Mouse (Mus musculus) heart, embryonic 12.5 days (tissue): ENCODE results near the gene Stat5b. TPM values are rescaled to one million over a fixed set of nuclear protein-coding genes. Genes with fewer than 3 reads are reported as not detected.
A peak's percentile ranks its signal among the peaks of the same experiment; 100 is the strongest.

Source experiments
- ATAC-seq: fragments of 200-750 bp; cut with Nextera tagmentation; 2 replicates; pipeline ENCODE4 v1.8.0; 2017; ENCODE audit warnings: moderate TSS enrichment, moderate library complexity; ENCODE audit not compliant: insufficient number of reproducible peaks, low FRiP score
- H3K27ac ChIP-seq: fragments of 300-500 bp; sonication (generic); 2 replicates; pipeline ENCODE4 v1.5.1; 2016; ENCODE audit warnings: mild to moderate bottlenecking, moderate library complexity; ENCODE audit not compliant: poor library complexity, severe bottlenecking
- H3K27me3 ChIP-seq: fragments of 300-500 bp; sonication (generic); replicated peaks from 2 replicates; pipeline ENCODE4 v1.6.1; 2016; ENCODE audit warnings: mild to moderate bottlenecking, moderate library complexity
- H3K36me3 ChIP-seq: fragments of 300-500 bp; sonication (generic); 2 replicates; pipeline ENCODE4 v1.6.1; 2016; ENCODE audit warnings: mild to moderate bottlenecking, moderate library complexity
- H3K4me1 ChIP-seq: fragments of 300-500 bp; sonication (generic); replicated peaks from 2 replicates; pipeline ENCODE4 v1.6.1; 2016; ENCODE audit warnings: mild to moderate bottlenecking
- H3K4me2 ChIP-seq: fragments of 300-500 bp; sonication (generic); 2 replicates; pipeline ENCODE4 v1.6.1; 2016; ENCODE audit warnings: mild to moderate bottlenecking, moderate library complexity
- H3K4me3 ChIP-seq: fragments of 300-500 bp; sonication (generic); 2 replicates; pipeline ENCODE4 v1.5.1; 2016; ENCODE audit warnings: mild to moderate bottlenecking
- H3K9ac ChIP-seq: fragments of 300-500 bp; sonication (generic); 2 replicates; pipeline ENCODE4 v1.6.1; 2016; ENCODE audit warnings: mild to moderate bottlenecking, moderate library complexity
- H3K9me3 ChIP-seq: fragments of 300-500 bp; sonication (generic); replicated peaks from 2 replicates; pipeline ENCODE4 v1.6.1; 2016; ENCODE audit warnings: mild to moderate bottlenecking, moderate library complexity
- WGBS: fragments of 180-500 bp; shearing (Covaris S2); methylation state at CpG from one replicate; pipeline ENCODE4 v1.1.7; 2016; 5-methylcytosine and 5-hydroxymethylcytosine counted together
- polyA plus RNA-seq: library from polyadenylated mRNA; unstranded; fragments of >200 nt; fragmentation: Nextera tagmentation; extraction: Ambion mirVana; gene quantifications from 2 replicates; pipeline ENCODE4 v1.2.1, GENCODE M21; 2016

The Stat5b gene
- polyA plus RNA-seq, 1 experiment from 2014 or later, result 35.0 TPM

- ATAC-seq, result peak; percentile 68
- WGBS, result 53% methylated on average over 12 of the region's 12 CpGs
- Histone ChIP-seq H3K9me3 (no peaks in the 10 kb centered on the region), H3K4me2 (peak overlapping the region; percentile 43), H3K4me1 (peaks cover 79% of the 10 kb centered on the region), H3K27me3 (no peaks in the 10 kb centered on the region), H3K27ac (peak overlapping the region; percentile 87), H3K36me3 (peaks cover 5% of the 10 kb centered on the region; the same call in 1 of the 2 replicates), H3K4me3 (no peak overlapping the region), H3K9ac (peak overlapping the region; percentile 38; the same call in 1 of the 2 replicates)
These were observed 28.2 kb downstream of the Stat5b start for GRCm38 (mm10) chr11:100822365-100822764.

GRCm38 (mm10) chr11:100821605-100822220 lies 28.8 kb downstream of the Stat5b start:
- Histone ChIP-seq H3K36me3 (no peaks in the 10 kb centered on the region), H3K27me3 (no peaks in the 10 kb centered on the region), H3K4me3 (no peak overlapping the region), H3K4me2 (no peak overlapping the region), H3K9me3 (no peaks in the 10 kb centered on the region), H3K27ac (no peak overlapping the region), H3K4me1 (peaks cover 85% of the 10 kb centered on the region), H3K9ac (no peak overlapping the region; the same call in 1 of the 2 replicates)
- WGBS, result 87% methylated on average over 13 of the region's 13 CpGs
- ATAC-seq, result no peak

GRCm38 (mm10) chr11:100820047-100820446 lies 30.5 kb downstream of the Stat5b start:
- Histone ChIP-seq H3K27ac (no peak overlapping the region), H3K27me3 (no peaks in the 10 kb centered on the region), H3K36me3 (no peaks in the 10 kb centered on the region), H3K4me3 (no peak overlapping the region), H3K9ac (no peak overlapping the region), H3K9me3 (no peaks in the 10 kb centered on the region), H3K4me1 (peaks cover 90% of the 10 kb centered on the region), H3K4me2 (no peak overlapping the region)
- WGBS, result 89% methylated on average over 8 of the region's 8 CpGs
- no peak for ATAC-seq

- ATAC-seq, result no peak
- Histone ChIP-seq H3K27me3 (no peaks in the 10 kb centered on the region), H3K4me2 (no peak overlapping the region), H3K9me3 (no peaks in the 10 kb centered on the region), H3K4me3 (no peak overlapping the region), H3K36me3 (no peaks in the 10 kb centered on the region), H3K27ac (no peak overlapping the region), H3K4me1 (peaks cover 90% of the 10 kb centered on the region), H3K9ac (no peak overlapping the region)
- WGBS, result 48% methylated on average over 16 of the region's 16 CpGs
These were observed 30.9 kb downstream of the Stat5b start for GRCm38 (mm10) chr11:100819626-100820025.

GRCm38 (mm10) chr11:100819048-100819447 lies 31.5 kb downstream of the Stat5b start:
- Histone ChIP-seq H3K36me3 (no peaks in the 10 kb centered on the region), H3K9me3 (no peaks in the 10 kb centered on the region), H3K9ac (no peak overlapping the region), H3K27me3 (no peaks in the 10 kb centered on the region), H3K27ac (no peak overlapping the region), H3K4me1 (peaks cover 88% of the 10 kb centered on the region), H3K4me3 (no peak overlapping the region), H3K4me2 (no peak overlapping the region)
- ATAC-seq, result no peak
- 86% methylated on average over 8 of the region's 8 CpGs for WGBS

- no peak overlapping the region for H3K4me2 ChIP-seq
- H3K27ac ChIP-seq, result no peak overlapping the region
- no peaks in the 10 kb centered on the region for H3K27me3 ChIP-seq
- H3K9me3 ChIP-seq, result no peaks in the 10 kb centered on the region
- WGBS, result 87% methylated on average over 15 of the region's 15 CpGs
- no peak overlapping the region for H3K9ac ChIP-seq
- H3K36me3 ChIP-seq, result no peaks in the 10 kb centered on the region
- ATAC-seq, result no peak
- no peak overlapping the region for H3K4me3 ChIP-seq
- peaks cover 83% of the 10 kb centered on the region for H3K4me1 ChIP-seq
These were observed 32.0 kb downstream of the Stat5b start for GRCm38 (mm10) chr11:100818359-100819012.

- H3K27me3 ChIP-seq, result no peaks in the 10 kb centered on the region
- no peak overlapping the region for H3K4me3 ChIP-seq
- H3K4me2 ChIP-seq, result no peak overlapping the region
- no peaks in the 10 kb centered on the region for H3K9me3 ChIP-seq
- no peak overlapping the region for H3K27ac ChIP-seq
- no peak for ATAC-seq
- H3K4me1 ChIP-seq, result peaks cover 71% of the 10 kb centered on the region
- WGBS, result 84% methylated on average over 9 of the region's 9 CpGs
- H3K36me3 ChIP-seq, result peaks cover 1% of the 10 kb centered on the region; the same call in 1 of the 2 replicates
- no peak overlapping the region for H3K9ac ChIP-seq
These were observed 33.2 kb downstream of the Stat5b start for GRCm38 (mm10) chr11:100817311-100817710.

- Histone ChIP-seq H3K9me3 (no peaks in the 10 kb centered on the region), H3K9ac (no peak overlapping the region), H3K27me3 (no peaks in the 10 kb centered on the region), H3K36me3 (peaks cover 4% of the 10 kb centered on the region; the same call in 1 of the 2 replicates), H3K27ac (no peak overlapping the region), H3K4me3 (no peak overlapping the region), H3K4me1 (peaks cover 67% of the 10 kb centered on the region), H3K4me2 (no peak overlapping the region)
- 62% methylated on average over 4 of the region's 4 CpGs for WGBS
- no peak for ATAC-seq
These were observed 33.7 kb downstream of the Stat5b start for GRCm38 (mm10) chr11:100816801-100817200.

- H3K9ac ChIP-seq, result no peak overlapping the region
- H3K4me1 ChIP-seq, result peaks cover 63% of the 10 kb centered on the region
- peaks cover 6% of the 10 kb centered on the region for H3K36me3 ChIP-seq
- no peaks in the 10 kb centered on the region for H3K27me3 ChIP-seq
- no peak overlapping the region for H3K4me3 ChIP-seq
- no peak overlapping the region for H3K4me2 ChIP-seq
- WGBS, result 70% methylated on average over 3 of the region's 3 CpGs
- H3K27ac ChIP-seq, result no peak overlapping the region
- H3K9me3 ChIP-seq, result 0 out of 2 replicates have a peak, but pooled peaks cover 3% of the 10 kb centered on the region
- no peak for ATAC-seq
These were observed 34.2 kb downstream of the Stat5b start for GRCm38 (mm10) chr11:100816342-100816741.

GRCm38 (mm10) chr11:100814498-100814897 lies 36.0 kb downstream of the Stat5b start:
- WGBS, result 38% methylated on average over 13 of the region's 13 CpGs
- Histone ChIP-seq H3K27ac (peak overlapping the region; percentile 80), H3K27me3 (no peaks in the 10 kb centered on the region), H3K4me1 (peaks cover 65% of the 10 kb centered on the region), H3K4me2 (peak overlapping the region; percentile 56), H3K9ac (no peak overlapping the region), H3K4me3 (peak overlapping the region; percentile 31; the same call in 1 of the 2 replicates), H3K36me3 (peaks cover 10% of the 10 kb centered on the region), H3K9me3 (0 out of 2 replicates have a peak, but pooled peaks cover 7% of the 10 kb centered on the region)
- peak; percentile 54; the same call in 1 of the 2 replicates for ATAC-seq

- peaks cover 40% of the 10 kb centered on the region for H3K4me1 ChIP-seq
- H3K4me2 ChIP-seq, result 0 out of 2 replicates have a peak overlapping the region, but pooled peaks have one; percentile 13
- H3K9me3 ChIP-seq, result 0 out of 2 replicates have a peak, but pooled peaks cover 7% of the 10 kb centered on the region
- H3K4me3 ChIP-seq, result no peak overlapping the region
- H3K27me3 ChIP-seq, result no peaks in the 10 kb centered on the region
- peak overlapping the region; percentile 80 for H3K27ac ChIP-seq
- peaks cover 13% of the 10 kb centered on the region for H3K36me3 ChIP-seq
- no peak overlapping the region for H3K9ac ChIP-seq
- 87% methylated on average over 2 of the region's 2 CpGs for WGBS
- no peak for ATAC-seq
These were observed 39.4 kb downstream of the Stat5b start for GRCm38 (mm10) chr11:100811132-100811531.
